Mouse (Mus musculus): Measurements from ENCODE around the gene Rpl23.

- no peak for TF ChIP-seq POLR2A (IDR thresholded peaks at IDR 0.05; ENCODE audit: low read depth, low read length)
- TF ChIP-seq CTCF (IDR thresholded peaks at IDR 0.05; ENCODE audit: borderline replicate concordance, insufficient read depth, low read length): no peak
These were observed 7.1 kb downstream of the Rpl23 start for GRCm38 (mm10) chr11:97775186-97775585.

Measured in embryonic fibroblast, embryonic 13.5 days (primary cell).